Mouse (Mus musculus): ENCODE measurements around the gene Zfand3.

Zfand3 gene

GRCm38 (mm10) chr17:30181554-30181953, 177.0 kb downstream of the Zfand3 start:
- ChIA-PET CTCF (interaction anchor here in 1 of 4 experiments (0.7 kb wide), 1 partner anchor 268 kb away, joined by 5 read pairs; no protein-coding TSS in a partner anchor), POLR2A (interaction anchor here in 1 of 4 experiments (0.8 to 1.2 kb wide), 2 partner anchors 41 to 298 kb away, joined by 3 to 5 read pairs; no protein-coding TSS in a partner anchor)

- CTCF ChIA-PET = interaction anchor here in 1 of 4 experiments (0.7 kb wide), 1 partner anchor 269 kb away, joined by 5 read pairs; no protein-coding TSS in a partner anchor
- POLR2A ChIA-PET = interaction anchor here in 1 of 4 experiments (0.8 to 1.2 kb wide), 2 partner anchors 40 to 299 kb away, joined by 3 to 5 read pairs; no protein-coding TSS in a partner anchor
These were observed 177.5 kb downstream of the Zfand3 start for GRCm38 (mm10) chr17:30182063-30182462.

DNA sequence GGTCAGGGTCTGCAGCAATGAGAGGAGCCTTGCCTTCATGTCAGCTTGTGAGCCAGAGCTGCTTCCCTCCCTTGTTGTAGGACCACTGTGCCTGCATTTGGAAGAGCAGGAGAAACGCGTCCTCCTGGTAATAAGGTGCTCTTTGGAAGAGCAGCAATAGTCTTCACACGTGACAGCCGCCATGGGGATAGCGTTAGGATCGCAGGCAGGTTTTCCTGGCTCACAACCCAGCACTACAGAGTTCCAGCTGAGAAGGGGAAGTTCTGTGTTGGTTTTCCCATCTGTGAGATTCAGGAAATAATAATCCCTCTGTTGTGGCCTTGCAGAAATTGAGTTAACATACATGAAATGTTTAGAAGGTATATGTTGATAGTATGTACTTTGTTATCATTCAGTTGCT, 179.0 kb downstream of the Zfand3 start:
- CTCF ChIA-PET = no interaction called here
- POLR2A ChIA-PET = interaction anchor here in 2 of 4 experiments (1.0 to 1.1 kb wide), 2 partner anchors 37 to 45 kb away, joined by 3 read pairs; no protein-coding TSS in a partner anchor

DNA sequence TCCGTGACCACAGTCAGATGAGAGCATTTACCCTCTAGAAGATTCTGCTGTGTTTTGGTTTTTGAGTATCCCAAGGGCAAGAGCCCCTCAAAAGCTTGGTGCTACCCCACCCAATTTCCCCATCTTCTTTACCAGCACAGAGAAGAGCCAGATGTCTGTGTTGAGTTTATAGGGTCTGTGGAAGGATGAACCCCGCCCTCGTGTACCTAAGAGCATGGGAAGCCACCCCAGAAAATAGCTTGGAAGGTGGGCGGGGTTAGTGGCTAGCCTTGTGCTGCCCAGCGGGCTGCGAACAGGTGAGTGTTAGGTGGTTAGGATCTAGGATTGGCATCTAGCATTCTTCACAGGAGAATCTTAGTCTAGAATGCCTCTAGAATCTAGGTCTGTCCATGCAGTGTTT, 182.6 kb downstream of the Zfand3 start:
- POLR2A ChIA-PET = interaction anchor here in 2 of 4 experiments (1.1 to 2.2 kb wide), 3 partner anchors 15 to 213 kb away, joined by 3 to 6 read pairs (median 3); no protein-coding TSS in a partner anchor
- CTCF ChIA-PET = interaction anchor here in 1 of 4 experiments (0.5 kb wide), 1 partner anchor 927 kb away, joined by 3 read pairs; no protein-coding TSS in a partner anchor

GRCm38 (mm10) chr17:30187581-30187980, 183.0 kb downstream of the Zfand3 start:
- CTCF ChIA-PET = interaction anchor here in 2 of 4 experiments (0.5 to 0.7 kb wide), 3 partner anchors 261 to 928 kb away, joined by 3 to 5 read pairs (median 5); no protein-coding TSS in a partner anchor
- POLR2A ChIA-PET = interaction anchor here in 3 of 4 experiments (0.6 to 2.2 kb wide), 4 partner anchors 15 to 623 kb away, joined by 3 to 6 read pairs (median 3); no protein-coding TSS in a partner anchor

- POLR2A ChIA-PET = interaction anchor here (0.6 to 2.2 kb wide), 5 partner anchors 14 to 623 kb away, joined by 3 to 6 read pairs (median 3); no protein-coding TSS in a partner anchor
- CTCF ChIA-PET = interaction anchor here in 3 of 4 experiments (0.6 to 0.7 kb wide), 3 partner anchors 262 to 762 kb away, joined by 3 to 5 read pairs (median 5); no protein-coding TSS in a partner anchor
These were observed 183.8 kb downstream of the Zfand3 start for GRCm38 (mm10) chr17:30188031-30188981.

DNA sequence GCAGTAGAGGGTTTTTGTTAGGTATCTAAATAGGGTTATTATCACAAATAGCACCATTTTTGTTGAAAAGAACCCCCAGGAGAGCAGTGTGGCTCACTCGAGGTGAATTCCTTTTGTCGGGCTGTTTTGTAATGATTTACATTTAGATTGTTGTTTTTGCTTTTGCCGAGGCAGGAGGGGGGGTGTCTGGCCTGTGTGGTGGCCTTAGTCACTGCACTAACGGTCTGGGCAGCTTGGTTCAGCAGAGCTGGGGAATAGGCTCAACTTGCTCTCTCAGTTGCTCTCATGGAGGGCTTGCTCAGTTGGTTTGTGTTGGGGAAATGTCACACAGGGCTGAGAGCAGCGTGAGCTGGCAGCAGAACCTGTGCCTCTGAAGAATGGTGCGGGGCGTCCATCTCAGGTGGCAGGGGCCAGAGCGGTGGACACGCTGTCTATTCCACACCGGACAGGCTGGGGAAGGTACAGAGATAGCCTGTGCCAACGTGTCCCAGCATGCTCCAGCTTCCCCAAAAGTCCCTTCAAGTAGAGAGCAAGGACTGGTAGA, 186.6 kb downstream of the Zfand3 start:
- CTCF ChIA-PET = interaction anchor here in 1 of 4 experiments (1.4 kb wide), 1 partner anchor 262 kb away, joined by 4 read pairs; no protein-coding TSS in a partner anchor
- POLR2A ChIA-PET = interaction anchor here in 2 of 4 experiments (1.0 to 1.4 kb wide), 2 partner anchors 12 to 23 kb away, joined by 3 read pairs; no protein-coding TSS in a partner anchor

GRCm38 (mm10) chr17:30192416-30193005, 188.0 kb downstream of the Zfand3 start:
- ChIA-PET CTCF (interaction anchor here in 1 of 4 experiments (0.7 kb wide), 1 partner anchor 12 kb away, joined by 3 read pairs; no protein-coding TSS in a partner anchor), POLR2A (interaction anchor here in 1 of 4 experiments (1.0 to 1.6 kb wide), 3 partner anchors 12 to 304 kb away, joined by 3 to 4 read pairs (median 3); no protein-coding TSS in a partner anchor)

- POLR2A ChIA-PET = interaction anchor here in 1 of 4 experiments (1.6 kb wide), 1 partner anchor 14 kb away, joined by 4 read pairs; no protein-coding TSS in a partner anchor
- CTCF ChIA-PET = no interaction called here
These were observed 189.1 kb downstream of the Zfand3 start for GRCm38 (mm10) chr17:30193615-30194014.

- ChIA-PET POLR2A (no interaction called here), CTCF (no interaction called here)
These were observed 189.6 kb downstream of the Zfand3 start for GRCm38 (mm10) chr17:30194091-30194490.

DNA sequence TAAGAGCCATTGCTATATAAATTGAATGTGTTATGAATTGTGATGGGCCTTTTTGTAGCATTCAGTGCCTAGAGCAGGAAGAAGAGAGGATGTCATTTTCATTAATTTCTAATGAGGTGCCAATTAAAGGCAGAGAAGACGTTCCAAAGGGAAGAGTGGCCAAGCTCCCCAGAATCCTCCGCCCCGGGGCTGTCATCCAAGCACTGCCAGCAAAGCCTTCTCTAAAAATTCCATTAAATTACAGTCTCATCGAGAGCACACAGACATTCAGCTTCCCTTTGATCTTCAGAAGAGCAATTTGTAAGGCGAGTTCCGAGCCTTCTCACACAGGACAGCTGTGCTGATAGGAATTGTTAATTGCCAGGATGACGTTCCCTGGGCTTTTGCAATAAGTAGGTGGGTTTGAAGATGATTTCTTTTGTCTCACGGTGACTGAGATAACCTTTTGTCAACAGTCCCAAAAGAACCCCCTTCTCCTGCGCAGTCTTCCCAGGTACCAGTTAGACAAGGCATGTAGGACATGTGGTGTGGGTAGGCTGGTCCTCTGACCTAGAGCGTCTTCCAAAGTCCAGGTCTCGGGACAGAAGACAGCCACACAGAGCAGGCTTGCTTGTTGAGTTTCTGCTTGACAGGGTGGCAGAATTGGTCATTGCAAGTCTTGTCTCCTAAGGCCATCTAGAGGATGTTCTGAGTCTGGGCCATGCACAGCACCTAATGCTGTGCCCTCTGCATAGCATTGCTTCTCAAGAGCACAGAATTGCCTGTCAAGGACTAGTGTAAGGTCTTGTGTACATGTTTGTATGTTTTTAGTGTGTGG, 190.3 kb downstream of the Zfand3 start:
- ChIA-PET POLR2A (interaction anchor here in 1 of 4 experiments (1.7 kb wide), 1 partner anchor 12 kb away, joined by 4 read pairs; no protein-coding TSS in a partner anchor), CTCF (no interaction called here)

GRCm38 (mm10) chr17:30195591-30196183, 191.2 kb downstream of the Zfand3 start:
- POLR2A ChIA-PET = interaction anchor here in 2 of 4 experiments (0.7 to 1.7 kb wide), 4 partner anchors 11 to 793 kb away, joined by 3 to 4 read pairs (median 3); no protein-coding TSS in a partner anchor
- CTCF ChIA-PET = interaction anchor here in 2 of 4 experiments (0.6 to 0.7 kb wide), 3 partner anchors 109 to 363 kb away, joined by 3 to 5 read pairs (median 4); no protein-coding TSS in a partner anchor

DNA sequence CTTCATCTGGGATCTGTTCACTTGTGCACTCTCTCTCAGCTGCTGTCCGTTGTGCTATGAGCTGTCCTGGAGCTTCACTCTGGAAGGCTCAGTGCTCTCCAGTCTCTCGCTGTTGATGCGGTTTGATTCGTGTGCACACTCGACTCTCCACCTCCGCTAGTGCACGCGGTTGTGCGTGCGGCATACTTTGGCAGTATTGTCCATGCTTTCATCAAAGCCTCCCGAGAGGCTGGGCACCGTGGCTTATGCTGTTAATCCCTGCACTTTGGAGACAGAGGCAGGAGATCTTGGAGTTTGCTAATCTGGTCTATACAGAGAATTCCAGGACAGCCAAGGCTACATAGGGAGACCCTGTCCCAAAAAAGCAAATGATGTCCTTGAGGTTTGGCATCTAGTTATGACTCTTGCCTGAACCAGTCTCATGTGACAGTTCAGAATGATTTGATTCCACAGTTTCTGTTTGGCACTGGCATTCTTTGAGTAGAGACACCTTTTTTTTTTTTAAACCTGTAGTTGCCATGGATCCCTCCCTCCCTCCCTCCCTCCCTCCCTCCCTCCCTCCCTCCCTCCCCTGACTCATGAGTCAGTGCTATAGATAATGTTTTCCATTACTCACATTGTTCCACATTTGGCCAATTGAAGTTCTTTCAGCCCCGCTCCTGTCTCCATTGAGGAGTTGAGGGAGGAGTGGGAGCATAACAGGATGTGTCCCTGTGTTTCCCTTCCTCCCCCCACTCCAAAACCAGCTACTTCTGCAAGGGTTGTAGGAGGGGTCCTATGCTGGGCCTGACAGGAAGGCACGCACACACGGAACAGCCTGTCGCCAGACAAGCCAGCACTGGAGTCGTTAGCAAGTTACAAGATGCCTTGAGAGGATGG, 192.1 kb downstream of the Zfand3 start:
- CTCF ChIA-PET = interaction anchor here in 1 of 4 experiments (0.6 kb wide), 2 partner anchors 266 to 336 kb away, joined by 4 to 7 read pairs; no protein-coding TSS in a partner anchor
- POLR2A ChIA-PET = interaction anchor here in 2 of 4 experiments (0.7 to 1.7 kb wide), 6 partner anchors 10 to 792 kb away, joined by 3 to 4 read pairs (median 3); no protein-coding TSS in a partner anchor

DNA sequence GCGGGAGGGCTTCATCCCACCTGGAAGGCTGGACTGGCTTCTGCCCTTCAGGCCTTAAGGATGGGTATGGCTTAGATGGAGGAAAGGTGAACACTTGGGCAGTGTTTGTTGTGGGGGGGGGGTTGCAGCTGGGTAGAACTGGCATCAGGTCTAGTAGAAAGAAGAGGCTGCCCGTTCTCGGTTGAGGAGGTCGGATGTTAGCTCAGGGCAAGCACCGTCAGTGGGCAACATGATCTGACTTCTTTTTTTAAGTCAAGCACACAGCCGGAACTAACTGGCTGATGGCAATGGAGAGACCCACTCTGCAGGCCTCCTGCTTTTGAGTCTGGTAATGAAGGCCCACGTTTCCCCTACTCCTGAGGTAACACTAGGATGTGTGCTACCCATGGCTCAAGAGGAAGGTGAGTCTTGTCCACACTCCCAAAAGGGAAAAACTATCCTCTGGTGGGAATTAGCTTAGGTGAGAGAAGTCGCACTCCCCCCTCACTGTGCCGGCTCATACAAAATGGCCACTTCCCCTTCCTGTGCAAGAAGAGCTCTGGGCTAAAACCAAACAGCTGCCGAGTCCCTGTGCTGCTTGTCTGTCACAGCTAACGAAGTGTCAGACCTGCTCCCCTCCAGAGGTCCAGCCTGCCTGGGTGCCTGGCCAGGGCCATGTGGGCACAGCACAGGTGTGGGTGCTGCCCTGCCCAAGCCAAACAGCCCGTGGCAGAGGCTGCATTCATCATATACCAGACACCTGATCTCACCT, 192.9 kb downstream of the Zfand3 start:
- ChIA-PET POLR2A (interaction anchor here in 2 of 4 experiments (0.6 to 1.2 kb wide), 3 partner anchors 15 to 81 kb away, joined by 3 to 4 read pairs (median 3); no protein-coding TSS in a partner anchor), CTCF (interaction anchor here in 2 of 4 experiments (0.6 to 0.7 kb wide), 3 partner anchors 266 to 336 kb away, joined by 4 to 7 read pairs (median 5); no protein-coding TSS in a partner anchor)

- ChIA-PET POLR2A (no interaction called here), CTCF (no interaction called here)
These were observed 193.9 kb downstream of the Zfand3 start for GRCm38 (mm10) chr17:30198422-30198821.
